Mouse (Mus musculus) CH12.LX (cell line): ENCODE measurements at regions not wholly inside any gene's neighbourhood (a gene's known extent, or its start where the extent isn't known, plus 50 kb on each side); places are given as distances from the start of the nearest gene placed in this dataset.

ENCODE experiments used
- BHLHE40 ChIP-seq: IDR thresholded peaks from 2 replicates; pipeline ENCODE4 v1.6.1; 2011; ENCODE audit warnings: mild to moderate bottlenecking, low read depth, low read length, improper control_type of control experiment
- CHD2 ChIP-seq: IDR thresholded peaks from 2 replicates; pipeline ENCODE4 v1.6.1; 2011; ENCODE audit warnings: low read length, improper control_type of control experiment
- CTCF ChIP-seq, 2 experiments: IDR thresholded peaks in 1 of 2; conservative IDR thresholded peaks in 1 of 2; 2 replicates each; pipeline ENCODE4 v1.5.1; 2011 to 2012; ENCODE audit warnings: low read depth in 2 of 2, low read length in 2 of 2, improper control_type of control experiment in 1 of 2, inconsistent platforms in 1 of 2, mild to moderate bottlenecking in 1 of 2, moderate library complexity in 1 of 2
- GABPA ChIP-seq: IDR thresholded peaks from 2 replicates; pipeline ENCODE4 v1.6.1; 2012; ENCODE audit warnings: low read depth, low read length, improper control_type of control experiment, inconsistent platforms; ENCODE audit not compliant: insufficient replicate concordance
- MAFK ChIP-seq: IDR thresholded peaks from 2 replicates; pipeline ENCODE4 v1.6.1; 2011; ENCODE audit warnings: low read length, improper control_type of control experiment; ENCODE audit not compliant: insufficient replicate concordance
- MAX ChIP-seq: IDR thresholded peaks from 2 replicates; pipeline ENCODE4 v1.6.1; 2011; ENCODE audit warnings: low read length, improper control_type of control experiment
- PAX5 ChIP-seq: IDR thresholded peaks from 2 replicates; pipeline ENCODE4 v1.6.1; 2012; ENCODE audit warnings: low read length, inconsistent platforms, mixed read lengths
- POLR2A ChIP-seq: IDR thresholded peaks from 2 replicates; pipeline ENCODE4 v1.6.1; 2011; ENCODE audit warnings: low read depth, mild to moderate bottlenecking, improper control_type of control experiment, low read length

DNA sequence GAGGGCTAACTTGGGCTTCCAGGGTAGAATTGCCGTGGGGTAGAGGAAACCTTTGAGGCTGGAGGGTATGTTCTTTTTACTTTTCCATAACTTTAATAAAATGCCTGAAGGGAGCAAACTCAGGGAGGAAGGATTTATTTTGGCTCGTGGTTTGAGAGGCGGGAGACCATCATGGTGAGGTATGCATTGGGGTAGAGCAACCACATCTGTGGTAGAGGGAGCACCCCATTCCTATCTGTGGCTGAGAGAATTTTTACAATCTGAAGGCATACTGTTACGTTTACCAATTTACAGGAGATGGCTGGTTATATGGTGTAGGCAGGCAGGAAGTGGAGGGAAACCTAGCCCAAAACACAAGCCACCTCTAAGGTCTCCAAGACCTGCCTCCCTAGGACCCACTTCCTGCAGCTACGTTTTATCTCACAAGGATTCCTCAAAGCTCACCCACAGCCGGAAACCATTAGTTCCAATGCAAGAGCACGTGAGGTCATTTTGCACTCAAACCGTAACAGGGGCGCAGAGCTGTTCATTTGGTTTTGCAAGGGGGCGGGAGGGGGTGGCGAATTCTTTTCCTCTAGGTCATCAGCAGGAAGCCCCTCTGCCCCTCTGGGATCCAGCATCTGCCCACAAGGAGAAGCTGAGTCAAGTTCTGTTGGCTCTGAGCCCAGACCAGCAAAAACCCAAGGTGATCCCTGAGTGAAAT lies 224.7 kb upstream of the Ankrd55 start:
- TF ChIP-seq CHD2 (no peak), POLR2A (no peak), GABPA (no peak), BHLHE40 (0 out of 2 replicates have a peak, but pooled peaks have one; percentile 17), MAX (no peak), CTCF (conservative IDR thresholded peaks at IDR 0.05 in 1 of 2, IDR thresholded peaks at IDR 0.05 in 1 of 2; ENCODE audit: low read depth in 2 of 2, low read length in 2 of 2) (no peak), MAFK (no peak), PAX5 (no peak)
